Mouse (Mus musculus) midbrain, embryonic 12.5 days (tissue): ENCODE measurements around the gene Cdc25a. TPM values are rescaled to one million over a fixed set of nuclear protein-coding genes. Genes with fewer than 3 reads are reported as not detected.

Experiments used
- microRNA-seq: library from miRNA; unstranded; fragments of <30 nt; microRNA quantifications from one replicate; pipeline ENCODE4, GENCODE M21; 2017
- polyA plus RNA-seq: library from polyadenylated mRNA; unstranded; fragments of >200 nt; fragmentation: Nextera tagmentation; extraction: Ambion mirVana; gene quantifications from 2 replicates; pipeline ENCODE4 v1.2.1, GENCODE M21; 2016

Gene Cdc25a
- polyA plus RNA-seq, 1 experiment from 2014 or later = 41.7 TPM

Small RNAs within 50 kb of the gene (microRNA-seq; reads per million reads assigned to microRNA genes)
- gene Mir7089 = 4.6 reads per million, percentile 18 among the genes with 10 or more reads in this experiment

Other genes starting within 250 kb of the Cdc25a start
- gene Fbxw24, start 249.5 kb upstream of the Cdc25a start, polyA plus RNA-seq = 0.15 TPM in 1 of 2 replicates, not detected in the other
- 0.11 TPM in 1 of 2 replicates, not detected in the other for gene Fbxw25, start 210.9 kb upstream of the Cdc25a start, polyA plus RNA-seq
- 0.14 TPM in 1 of 2 replicates, not detected in the other for gene Fbxw18, start 172.9 kb upstream of the Cdc25a start, polyA plus RNA-seq
- gene Fbxw26, start 129.5 kb upstream of the Cdc25a start, polyA plus RNA-seq = not detected in 2 replicates
- not detected in 2 replicates for gene Fbxw27, start 84.9 kb upstream of the Cdc25a start, polyA plus RNA-seq
- not detected in 2 replicates for gene Spink8, start 63.3 kb upstream of the Cdc25a start, polyA plus RNA-seq
- 76.5 and 78.4 TPM in 2 replicates for gene Nme6, start 42.8 kb upstream of the Cdc25a start, polyA plus RNA-seq
- 0.50 and 1.3 TPM in 2 replicates for gene Camp, start 26.0 kb upstream of the Cdc25a start, polyA plus RNA-seq
- gene Map4, start 55.9 kb downstream of the Cdc25a start, polyA plus RNA-seq = 109 and 117 TPM in 2 replicates
- gene Smarcc1, start 242.1 kb downstream of the Cdc25a start, polyA plus RNA-seq = 208 and 215 TPM in 2 replicates
- 224 and 228 TPM in 2 replicates for gene Dhx30, start 242.3 kb downstream of the Cdc25a start, polyA plus RNA-seq